Mouse (Mus musculus): ENCODE data around the gene Spen. TPM values are rescaled to one million over a fixed set of nuclear protein-coding genes. Genes with fewer than 3 reads are reported as not detected.

Spen gene
- polyA plus RNA-seq, 1 experiment from 2014 or later, result 20.4 TPM

DNA sequence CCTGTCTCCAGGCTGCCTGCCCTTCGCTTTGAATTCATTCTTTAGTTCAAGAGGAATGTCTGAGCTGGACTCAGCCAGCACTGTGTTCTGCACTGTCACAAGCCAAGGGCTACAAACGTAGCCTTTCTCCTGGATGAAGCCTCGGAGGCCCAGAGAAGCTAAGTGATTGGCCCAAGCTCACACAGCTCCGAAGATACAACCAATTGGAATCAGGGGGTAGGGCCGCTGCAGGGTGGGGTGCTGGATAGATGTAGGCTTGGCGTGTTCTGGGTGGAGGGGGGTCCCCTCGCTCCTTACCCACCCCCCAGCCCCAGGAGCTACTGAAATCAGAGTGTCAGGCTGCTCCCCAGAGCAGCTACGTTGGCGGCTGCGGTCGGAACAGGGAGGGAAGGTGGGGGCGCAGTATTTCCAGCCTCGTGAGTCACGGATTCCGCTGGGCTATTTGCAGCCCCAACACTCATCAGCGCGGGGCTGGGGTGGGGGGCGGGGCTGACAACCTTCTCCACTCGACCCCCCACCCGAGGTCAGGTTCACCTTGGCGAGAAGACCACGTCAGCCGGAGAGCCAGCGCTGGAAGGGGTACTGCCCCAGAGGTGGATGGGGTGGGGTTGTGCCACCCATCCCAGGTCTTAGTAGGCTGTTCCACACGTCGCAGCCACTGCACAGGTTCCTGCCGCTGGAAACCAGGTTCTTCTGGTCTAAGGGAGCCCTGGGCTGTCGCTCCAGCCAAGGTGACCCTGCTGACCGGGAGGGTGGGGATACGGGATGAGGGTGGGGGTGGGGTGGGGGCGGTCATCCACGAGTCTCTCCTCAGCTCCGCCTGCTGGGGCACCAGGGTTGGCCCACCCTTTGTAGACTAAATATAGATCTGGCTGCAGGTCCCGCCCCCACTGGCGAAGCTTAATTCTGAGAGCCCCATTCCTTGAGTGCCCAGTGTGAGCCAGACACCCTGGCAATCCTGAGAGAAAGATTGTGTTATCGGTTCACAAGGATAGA is 112.6 kb downstream of the Spen start:
- H3K4me3 ChIP-seq (replicated peaks; ENCODE audit: low read length), result peak overlapping the region; percentile 43
- no peaks in the 10 kb centered on the region for H3K27me3 ChIP-seq (ENCODE audit: control insufficient read depth, insufficient read depth, low read length)
- no peaks in the 10 kb centered on the region; the same call in 1 of the 2 replicates for H3K4me1 ChIP-seq (replicated peaks; ENCODE audit: control insufficient read depth, insufficient read depth, low read length)
- H3K9ac ChIP-seq, result peak overlapping the region; percentile 60
- DNase-seq (ENCODE audit: low spot score) (peak; percentile 66), ATAC-seq (ENCODE audit: low FRiP score) (peak; percentile 90)
- H3K4me2 ChIP-seq (replicated peaks), result peak overlapping the region; percentile 86
- 4% methylated on average over 36 of the region's 36 CpGs for WGBS
- H3K36me3 ChIP-seq (replicated peaks; ENCODE audit: control insufficient read depth, insufficient read depth), result no peaks in the 10 kb centered on the region
- H3K27ac ChIP-seq, result peak overlapping the region; percentile 28; the same call in 1 of the 2 replicates
- no peaks in the 10 kb centered on the region for H3K9me3 ChIP-seq (ENCODE audit: control insufficient read depth, low read length)

DNA sequence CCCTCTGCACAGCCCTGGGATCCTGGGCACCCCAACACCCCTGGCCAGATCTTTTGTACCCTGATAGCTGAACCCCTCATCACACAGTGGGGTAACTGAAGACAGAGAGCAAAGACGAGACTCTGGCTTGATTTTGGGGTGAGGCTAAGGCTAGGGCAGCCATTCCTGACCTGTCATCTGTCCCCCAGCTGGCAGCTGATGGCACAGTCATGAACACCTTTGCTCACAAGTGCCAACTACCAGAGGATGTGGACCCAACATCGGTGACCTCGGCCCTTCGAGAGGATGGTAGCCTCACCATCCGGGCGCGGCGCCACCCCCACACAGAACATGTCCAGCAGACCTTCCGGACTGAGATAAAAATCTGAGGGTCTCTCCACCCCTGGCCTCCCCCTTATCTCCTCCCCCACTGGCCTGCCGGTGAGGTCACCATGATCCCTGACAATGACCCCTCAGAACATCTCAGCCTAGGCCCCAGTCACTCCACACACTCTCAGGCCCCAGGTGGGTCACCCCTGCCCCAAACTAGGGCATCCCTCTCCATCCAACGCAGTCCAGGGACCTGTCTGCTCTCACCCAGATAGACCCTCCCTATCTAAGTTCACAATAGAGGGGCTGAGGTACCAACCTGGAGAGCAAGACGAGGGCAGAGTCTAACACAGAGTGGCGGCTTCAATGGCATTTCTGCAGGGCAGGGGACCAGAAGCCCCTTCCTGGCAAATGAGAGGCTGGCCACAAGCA is 114.5 kb downstream of the Spen start:
- Histone ChIP-seq H3K9ac (no peak overlapping the region), H3K27me3 (ENCODE audit: control insufficient read depth, insufficient read depth, low read length) (no peaks in the 10 kb centered on the region), H3K4me3 (replicated peaks; ENCODE audit: low read length) (no peak overlapping the region), H3K36me3 (replicated peaks; ENCODE audit: control insufficient read depth, insufficient read depth) (no peaks in the 10 kb centered on the region), H3K4me2 (replicated peaks) (no peak overlapping the region), H3K4me1 (replicated peaks; ENCODE audit: control insufficient read depth, insufficient read depth, low read length) (no peaks in the 10 kb centered on the region; the same call in 1 of the 2 replicates), H3K9me3 (ENCODE audit: control insufficient read depth, low read length) (no peaks in the 10 kb centered on the region), H3K27ac (no peak overlapping the region)
- 89% methylated on average over 13 of the region's 13 CpGs for WGBS
- no peak for ATAC-seq (ENCODE audit: low FRiP score)
- DNase-seq (ENCODE audit: low spot score), result no peak

DNA sequence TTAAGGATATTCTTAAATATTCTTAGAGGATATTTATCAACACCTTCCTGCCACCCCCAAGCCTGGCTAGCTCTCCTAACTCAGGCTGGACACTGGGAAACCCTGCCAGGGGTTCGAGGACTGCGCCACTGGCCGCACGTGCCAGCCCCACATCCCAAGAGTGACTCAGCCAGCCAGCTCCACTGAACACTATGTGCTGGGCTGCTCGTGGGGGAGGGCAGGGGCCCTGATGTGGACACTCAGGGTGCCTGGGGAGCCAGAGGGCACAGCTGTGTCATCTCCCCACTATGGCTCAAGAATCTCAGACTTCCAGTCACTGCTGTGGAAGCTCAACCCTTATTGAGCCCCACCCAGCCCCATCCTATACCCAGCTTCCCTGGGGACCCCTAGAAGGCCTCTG is 115.1 kb downstream of the Spen start:
- H3K4me3 ChIP-seq (replicated peaks; ENCODE audit: low read length), result no peak overlapping the region
- DNase-seq (ENCODE audit: low spot score), result no peak

DNA sequence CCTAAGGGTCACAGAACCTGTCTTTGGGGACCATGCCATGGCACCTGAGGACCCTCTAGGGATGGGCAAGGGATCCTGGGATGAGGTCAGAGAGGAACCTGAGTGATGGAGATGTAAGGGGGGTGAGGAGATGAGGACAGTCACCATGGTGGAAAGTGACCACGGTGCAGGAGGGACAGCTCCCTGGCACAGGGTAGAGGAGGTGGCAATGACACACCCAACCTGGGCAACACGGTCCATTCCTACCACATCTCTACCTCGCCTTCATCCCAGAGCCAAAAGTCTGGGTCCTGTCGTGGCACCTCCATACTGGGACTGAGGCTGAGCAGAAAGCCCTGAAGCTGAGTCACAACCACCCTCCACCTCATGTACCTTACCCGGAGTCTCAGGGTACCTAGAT is 115.6 kb downstream of the Spen start:
- no peaks in the 10 kb centered on the region for H3K27me3 ChIP-seq (ENCODE audit: control insufficient read depth, insufficient read depth, low read length)
- WGBS, result 78% methylated on average over 5 of the region's 5 CpGs

More for the DNA sequence above, 115.1 kb downstream of the Spen start:
- no peak for ATAC-seq (ENCODE audit: low FRiP score)
- Histone ChIP-seq H3K27ac (no peak overlapping the region), H3K4me1 (replicated peaks; ENCODE audit: control insufficient read depth, insufficient read depth, low read length) (no peaks in the 10 kb centered on the region; the same call in 1 of the 2 replicates), H3K36me3 (replicated peaks; ENCODE audit: control insufficient read depth, insufficient read depth) (no peaks in the 10 kb centered on the region), H3K9ac (no peak overlapping the region), H3K4me2 (replicated peaks) (no peak overlapping the region), H3K9me3 (ENCODE audit: control insufficient read depth, low read length) (no peaks in the 10 kb centered on the region), H3K27me3 (ENCODE audit: control insufficient read depth, insufficient read depth, low read length) (no peaks in the 10 kb centered on the region)
- WGBS, result 74% methylated on average over 5 of the region's 5 CpGs

DNA sequence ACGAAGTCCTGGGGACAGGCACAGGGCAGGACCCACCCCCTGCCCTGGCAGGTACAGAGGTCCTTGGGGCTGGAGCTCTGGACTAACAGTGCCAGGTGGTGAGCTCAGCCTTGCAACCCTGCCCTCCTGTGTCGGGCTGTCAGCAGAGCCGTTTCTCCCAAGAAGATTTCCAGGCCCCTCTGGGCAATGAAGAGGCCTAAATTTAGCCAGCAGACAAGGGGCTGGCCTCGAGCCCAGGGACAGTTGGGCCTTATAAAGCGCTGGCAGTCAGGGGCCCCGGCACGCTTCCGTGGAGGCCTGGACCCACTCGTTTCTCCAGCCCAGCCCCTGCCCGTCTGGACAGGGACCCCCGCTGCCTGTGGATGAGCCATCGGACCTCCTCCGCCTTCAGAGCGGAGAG is 117.0 kb downstream of the Spen start:
- no peak for ATAC-seq (ENCODE audit: low FRiP score)
- 58% methylated on average over 14 of the region's 14 CpGs for WGBS
- DNase-seq (ENCODE audit: low spot score), result no peak
- Histone ChIP-seq H3K4me3 (replicated peaks; ENCODE audit: low read length) (no peak overlapping the region), H3K27ac (no peak overlapping the region), H3K27me3 (ENCODE audit: control insufficient read depth, insufficient read depth, low read length) (no peaks in the 10 kb centered on the region), H3K9ac (no peak overlapping the region), H3K9me3 (ENCODE audit: control insufficient read depth, low read length) (no peaks in the 10 kb centered on the region), H3K36me3 (replicated peaks; ENCODE audit: control insufficient read depth, insufficient read depth) (no peaks in the 10 kb centered on the region), H3K4me2 (replicated peaks) (no peak overlapping the region), H3K4me1 (replicated peaks; ENCODE audit: control insufficient read depth, insufficient read depth, low read length) (no peaks in the 10 kb centered on the region; the same call in 1 of the 2 replicates)

More for the DNA sequence above, 115.6 kb downstream of the Spen start:
- no peak for DNase-seq (ENCODE audit: low spot score)
- H3K36me3 ChIP-seq (replicated peaks; ENCODE audit: control insufficient read depth, insufficient read depth), result no peaks in the 10 kb centered on the region
- H3K4me3 ChIP-seq (replicated peaks; ENCODE audit: low read length), result no peak overlapping the region
- H3K27ac ChIP-seq, result no peak overlapping the region
- H3K4me2 ChIP-seq (replicated peaks), result no peak overlapping the region
- no peaks in the 10 kb centered on the region; the same call in 1 of the 2 replicates for H3K4me1 ChIP-seq (replicated peaks; ENCODE audit: control insufficient read depth, insufficient read depth, low read length)
- ATAC-seq (ENCODE audit: low FRiP score), result no peak
- H3K9ac ChIP-seq, result no peak overlapping the region
- no peaks in the 10 kb centered on the region for H3K9me3 ChIP-seq (ENCODE audit: control insufficient read depth, low read length)

DNA sequence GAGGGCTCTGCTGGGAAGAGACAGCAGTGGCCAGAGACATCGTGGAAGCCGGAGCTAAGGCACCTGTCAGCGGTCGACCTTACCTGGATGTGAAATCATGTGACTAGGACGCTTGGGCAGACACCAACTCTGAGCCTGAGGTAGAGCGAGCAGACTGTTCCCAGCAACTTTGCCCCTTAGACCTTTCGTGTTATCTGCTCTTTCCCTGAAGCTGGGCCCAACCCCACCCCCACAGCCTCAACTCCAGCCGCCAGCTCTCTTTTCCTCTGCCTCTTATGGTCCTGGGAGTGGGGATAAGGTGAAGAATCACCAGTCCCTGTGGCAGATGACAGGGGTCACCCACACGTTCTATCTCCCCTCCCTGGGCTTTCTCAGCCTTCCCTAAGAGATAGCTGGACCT is 117.5 kb downstream of the Spen start:
- no peaks in the 10 kb centered on the region for H3K27me3 ChIP-seq (ENCODE audit: control insufficient read depth, insufficient read depth, low read length)
- no peak overlapping the region for H3K4me3 ChIP-seq (replicated peaks; ENCODE audit: low read length)
- H3K36me3 ChIP-seq (replicated peaks; ENCODE audit: control insufficient read depth, insufficient read depth), result no peaks in the 10 kb centered on the region
- H3K4me2 ChIP-seq (replicated peaks), result no peak overlapping the region
- DNase-seq (ENCODE audit: low spot score) (no peak), ATAC-seq (ENCODE audit: low FRiP score) (no peak)
- no peaks in the 10 kb centered on the region; the same call in 1 of the 2 replicates for H3K4me1 ChIP-seq (replicated peaks; ENCODE audit: control insufficient read depth, insufficient read depth, low read length)
- H3K9me3 ChIP-seq (ENCODE audit: control insufficient read depth, low read length), result no peaks in the 10 kb centered on the region
- H3K9ac ChIP-seq, result no peak overlapping the region
- H3K27ac ChIP-seq, result no peak overlapping the region
- 64% methylated on average over 9 of the region's 9 CpGs for WGBS

DNA sequence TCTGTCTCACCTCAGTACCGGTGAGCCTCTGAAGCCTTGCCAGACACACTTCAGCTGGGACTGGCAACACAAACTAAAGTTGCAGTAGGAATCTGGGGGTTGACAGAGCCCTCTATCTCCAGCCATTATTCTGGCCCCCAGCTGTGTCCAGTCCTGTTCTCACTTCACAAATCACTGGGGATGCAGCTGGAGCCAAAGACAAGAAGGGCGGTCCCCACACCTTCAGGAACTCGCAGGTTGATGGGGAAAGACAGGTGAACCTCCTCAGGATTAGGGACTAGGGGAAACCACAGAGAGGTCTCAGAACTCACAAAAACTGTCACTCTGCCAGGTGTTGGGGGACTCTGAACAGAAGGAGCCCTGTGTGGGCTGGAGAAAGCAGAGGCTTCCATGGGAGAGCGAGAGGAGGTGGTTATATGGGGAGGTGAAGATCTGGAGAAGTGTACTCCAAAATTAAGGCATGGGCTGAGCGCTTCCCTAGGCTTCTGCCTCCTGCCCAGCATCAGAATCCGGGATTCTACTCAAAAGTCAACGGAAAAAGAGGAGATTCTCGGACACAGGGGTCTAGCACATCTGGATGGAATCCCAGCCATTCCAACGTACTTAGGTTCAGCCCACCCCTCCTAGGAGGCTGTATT is 118.1 kb downstream of the Spen start, which contains the start of gene Hspb7:
Gene Hspb7 (plus strand): TSS at position 588 of the 638 bp plus-strand sequence.
- no peak within 1 kb of the TSS for H3K4me2 ChIP-seq (replicated peaks)
- no peaks in the 10 kb centered on the region for H3K36me3 ChIP-seq (replicated peaks; ENCODE audit: control insufficient read depth, insufficient read depth)
- H3K9me3 ChIP-seq (ENCODE audit: control insufficient read depth, low read length), result no peaks in the 10 kb centered on the region
- no peak for DNase-seq (ENCODE audit: low spot score)
- no peak for ATAC-seq (ENCODE audit: low FRiP score)
- 66% methylated on average over 9 of the region's 9 CpGs for WGBS
- no peaks in the 10 kb centered on the region for H3K4me1 ChIP-seq (replicated peaks; ENCODE audit: control insufficient read depth, insufficient read depth, low read length)
- H3K27ac ChIP-seq, result no peak within 1 kb of the TSS
- no peak within 1 kb of the TSS for H3K9ac ChIP-seq
- H3K27me3 ChIP-seq (ENCODE audit: control insufficient read depth, insufficient read depth, low read length), result no peaks in the 10 kb centered on the region
- no peak within 1 kb of the TSS for H3K4me3 ChIP-seq (replicated peaks; ENCODE audit: low read length)

DNA sequence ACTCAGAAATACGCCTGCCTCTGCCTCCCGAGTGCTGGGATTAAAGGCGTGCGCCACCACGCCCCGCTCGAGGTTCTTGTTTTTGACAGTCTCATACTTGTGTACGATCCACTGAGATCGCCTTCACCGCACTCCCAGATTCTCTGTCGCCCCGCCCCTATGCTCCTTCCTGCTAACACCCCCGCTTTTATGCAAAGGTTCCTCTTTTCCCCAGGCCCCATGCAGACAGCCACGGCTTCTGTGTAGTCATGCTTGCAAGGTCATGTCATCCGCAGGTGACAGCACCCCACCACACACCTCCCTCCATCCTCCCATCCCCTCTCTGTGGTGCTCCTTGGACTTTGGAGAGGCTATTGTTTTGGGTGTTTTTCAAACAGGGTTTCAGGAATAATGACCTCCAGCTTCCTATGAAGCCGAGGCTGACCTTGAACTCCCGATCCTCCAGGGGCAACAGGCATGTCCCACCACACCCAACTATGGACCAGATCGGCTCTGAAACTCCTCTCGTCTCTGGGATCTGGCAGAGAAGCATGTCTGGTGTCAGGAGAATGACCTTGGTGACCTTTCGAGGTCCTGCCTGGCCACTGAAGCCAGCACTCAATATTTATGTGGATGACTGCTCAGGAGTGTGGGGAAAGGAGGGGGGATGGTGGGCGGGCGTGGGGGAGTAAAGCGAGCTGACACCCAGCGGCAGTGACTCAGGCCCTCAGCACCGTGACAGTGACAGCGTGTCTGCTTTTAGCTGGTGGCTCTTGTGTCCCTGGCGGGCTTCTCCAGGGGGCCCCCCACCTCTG is 118.8 kb downstream of the Spen start:
- DNase-seq (ENCODE audit: low spot score) (no peak), ATAC-seq (ENCODE audit: low FRiP score) (no peak)
- no peaks in the 10 kb centered on the region for H3K9me3 ChIP-seq (ENCODE audit: control insufficient read depth, low read length)
- no peak overlapping the region for H3K4me3 ChIP-seq (replicated peaks; ENCODE audit: low read length)
- no peak overlapping the region for H3K4me2 ChIP-seq (replicated peaks)
- no peaks in the 10 kb centered on the region for H3K27me3 ChIP-seq (ENCODE audit: control insufficient read depth, insufficient read depth, low read length)
- 68% methylated on average over 27 of the region's 27 CpGs for WGBS
- H3K4me1 ChIP-seq (replicated peaks; ENCODE audit: control insufficient read depth, insufficient read depth, low read length), result no peaks in the 10 kb centered on the region
- H3K27ac ChIP-seq, result no peak overlapping the region
- H3K36me3 ChIP-seq (replicated peaks; ENCODE audit: control insufficient read depth, insufficient read depth), result no peaks in the 10 kb centered on the region
- H3K9ac ChIP-seq, result no peak overlapping the region

Data from hindbrain, embryonic 14.5 days (tissue).